Mouse (Mus musculus) common myeloid progenitor, adult 5-6 weeks (primary cell): ENCODE data around the gene Olfr1118. TPM values are rescaled to one million over a fixed set of nuclear protein-coding genes. Genes with fewer than 3 reads are reported as not detected.
"Not testable (repeated sequence)": the region's sequence is repeated elsewhere in the genome, so short reads cannot be mapped to it uniquely, and the experiment has no call there.

Experiments used
- ATAC-seq: replicated peaks from 2 replicates; pipeline ENCODE4 v1.8.0; 2016; ENCODE audit warnings: low read depth, mild to moderate bottlenecking, moderate TSS enrichment, inconsistent platforms; ENCODE audit not compliant: poor library complexity, severe bottlenecking
- total RNA-seq: library from RNA; stranded (forward); fragments of 200-1000, 187-1606 nt; gene quantifications from 2 replicates; pipeline ENCODE4 v1.2.3, GENCODE M21; 2017

Gene Olfr1118
- total RNA-seq: not detected in 2 replicates

DNA sequence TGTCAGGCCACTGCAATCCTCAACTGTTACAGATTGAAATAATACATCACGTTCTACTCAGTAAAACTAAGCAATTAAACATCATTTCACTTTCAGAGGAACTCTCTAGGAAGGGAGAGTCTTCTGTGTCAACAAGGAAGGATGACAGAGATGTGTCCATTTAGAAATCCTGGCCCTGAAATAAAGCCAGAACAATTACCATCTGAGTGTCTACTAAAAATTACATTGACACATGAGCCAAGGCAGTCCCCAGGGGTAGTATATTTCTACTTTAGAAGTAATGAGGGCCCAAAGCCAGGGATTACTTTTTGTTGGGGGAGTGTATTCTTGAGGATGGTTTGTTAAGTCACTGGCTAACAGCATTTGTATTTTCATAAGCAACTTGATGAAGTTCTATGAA is at the start of gene Olfr1118:
TSS of gene Olfr1118 (plus strand) at position 301 of the 400 bp plus-strand sequence.
- ATAC-seq: no peak

DNA sequence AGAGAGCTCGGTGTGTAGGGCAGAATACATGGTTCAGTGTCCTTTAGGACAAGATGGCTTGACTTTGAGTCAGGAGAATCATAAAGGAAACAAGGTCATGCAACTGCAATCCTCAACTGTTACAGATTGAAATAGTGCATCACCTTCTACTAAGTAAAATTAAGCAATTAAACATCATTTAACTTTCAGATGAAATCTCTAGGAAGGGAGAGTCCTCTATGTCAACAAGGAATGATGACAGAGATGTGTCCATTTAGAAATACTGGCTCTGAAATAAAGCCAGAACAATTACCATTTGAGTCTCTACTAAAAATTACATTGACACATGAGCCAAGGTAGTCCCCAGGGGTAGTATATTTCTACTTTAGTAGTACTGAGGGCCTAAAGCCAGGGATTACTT is 40.1 kb upstream of the Olfr1118 start, which contains the start of gene Olfr1116:
TSS of gene Olfr1116 (plus strand) at position 301 of the 400 bp plus-strand sequence.
- ATAC-seq: no peak

- ATAC-seq: not testable (repeated sequence)
Observed at GRCm38 (mm10) chr2:87293977-87294376, 13.4 kb upstream of the Olfr1118 start.

- no peak for ATAC-seq
Observed at GRCm38 (mm10) chr2:87354515-87354914, 47.1 kb downstream of the Olfr1118 start, which contains the start of gene Olfr1120. TSS of gene Olfr1120 (plus strand) at chr2:87354815.

DNA sequence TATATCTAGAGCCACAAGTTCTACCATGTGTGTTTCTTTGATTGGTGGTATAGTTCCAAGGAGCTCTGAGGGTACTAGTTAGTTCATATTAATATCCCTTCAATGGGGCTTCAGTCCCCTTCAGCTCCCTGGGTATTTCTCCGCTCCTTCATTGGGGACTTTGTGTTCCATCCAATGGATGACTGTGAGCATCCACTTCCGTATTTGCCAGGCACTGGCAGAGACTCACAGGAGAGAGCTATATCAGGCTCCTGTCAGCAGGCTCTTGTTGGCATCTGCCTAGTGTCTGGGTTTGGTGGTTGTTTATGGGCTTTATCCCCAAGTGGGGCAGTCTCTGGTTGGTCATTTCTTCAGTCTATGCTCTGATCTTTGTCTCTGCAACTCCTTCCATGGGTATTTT is 52.7 kb downstream of the Olfr1118 start:
- ATAC-seq: not testable (repeated sequence)

Other genes starting within 250 kb of the Olfr1118 start
- not detected in 2 replicates for gene Olfr1107, start 231.8 kb upstream of the Olfr1118 start, total RNA-seq
- gene Olfr1109, start 211.6 kb upstream of the Olfr1118 start, total RNA-seq: not detected in 2 replicates
- gene Olfr259, start 193.0 kb upstream of the Olfr1118 start, total RNA-seq: not detected in 2 replicates
- not detected in 2 replicates for gene Olfr1110, start 167.3 kb upstream of the Olfr1118 start, total RNA-seq
- gene Olfr1111, start 155.0 kb upstream of the Olfr1118 start, total RNA-seq: not detected in 2 replicates
- gene Olfr1112, start 119.8 kb upstream of the Olfr1118 start, total RNA-seq: not detected in 2 replicates
- gene Olfr1113, start 98.6 kb upstream of the Olfr1118 start, total RNA-seq: not detected in 2 replicates
- gene Olfr1115, start 59.6 kb upstream of the Olfr1118 start, total RNA-seq: not detected in 2 replicates
- gene Olfr1116, start 40.0 kb upstream of the Olfr1118 start, total RNA-seq: not detected in 2 replicates
- not detected in 2 replicates for gene Olfr1120, start 47.2 kb downstream of the Olfr1118 start, total RNA-seq
- not detected in 2 replicates for gene Olfr1121, start 62.3 kb downstream of the Olfr1118 start, total RNA-seq
- not detected in 2 replicates for gene Olfr1122, start 78.3 kb downstream of the Olfr1118 start, total RNA-seq
- gene Olfr1123, start 109.1 kb downstream of the Olfr1118 start, total RNA-seq: not detected in 2 replicates
- not detected in 2 replicates for gene Olfr1124, start 122.7 kb downstream of the Olfr1118 start, total RNA-seq
- not detected in 2 replicates for gene Olfr1126, start 146.4 kb downstream of the Olfr1118 start, total RNA-seq
- gene Pramel7, start 189.5 kb downstream of the Olfr1118 start, total RNA-seq: not detected in 2 replicates
- gene Pramel6, start 199.0 kb downstream of the Olfr1118 start, total RNA-seq: not detected in 2 replicates
- not detected in 2 replicates for gene Olfr153, start 224.2 kb downstream of the Olfr1118 start, total RNA-seq
- gene Olfr1128, start 238.0 kb downstream of the Olfr1118 start, total RNA-seq: not detected in 2 replicates